Mouse (Mus musculus) forebrain, embryonic 13.5 days (tissue): ENCODE data around the gene Rsg1. TPM values are rescaled to one million over a fixed set of nuclear protein-coding genes. Genes with fewer than 3 reads are reported as not detected.

Experiments used
- ATAC-seq: fragments of 200-750 bp; cut with Nextera tagmentation; 2 replicates; pipeline ENCODE4 v1.8.0; 2017
- H3K27ac ChIP-seq: fragments of 300-500 bp; sonication (generic); 2 replicates; pipeline ENCODE4 v1.5.1; 2015; ENCODE audit warnings: inconsistent platforms, mild to moderate bottlenecking, moderate library complexity
- H3K27me3 ChIP-seq: fragments of 300-500 bp; sonication (generic); 2 replicates; pipeline ENCODE4 v1.6.1; 2015; ENCODE audit warnings: mild to moderate bottlenecking, inconsistent platforms
- H3K36me3 ChIP-seq: fragments of 300-500 bp; sonication (generic); 2 replicates; pipeline ENCODE4 v1.6.1; 2015; ENCODE audit warnings: mild to moderate bottlenecking, inconsistent platforms; ENCODE audit not compliant: poor library complexity, severe bottlenecking
- H3K4me1 ChIP-seq: fragments of 300-500 bp; sonication (generic); 2 replicates; pipeline ENCODE4 v1.6.1; 2015; ENCODE audit warnings: inconsistent platforms
- H3K4me2 ChIP-seq: fragments of 300-500 bp; sonication (generic); 2 replicates; pipeline ENCODE4 v1.6.1; 2015; ENCODE audit warnings: inconsistent platforms, mild to moderate bottlenecking, moderate library complexity
- H3K4me3 ChIP-seq: fragments of 300-500 bp; sonication (generic); 2 replicates; pipeline ENCODE4 v1.5.1; 2015; ENCODE audit warnings: mild to moderate bottlenecking, inconsistent platforms
- H3K9ac ChIP-seq: fragments of 300-500 bp; sonication (generic); 2 replicates; pipeline ENCODE4 v1.6.1; 2015; ENCODE audit warnings: mild to moderate bottlenecking, inconsistent platforms
- H3K9me3 ChIP-seq: fragments of 300-500 bp; sonication (generic); replicated peaks from 2 replicates; pipeline ENCODE4 v1.6.1; 2016; ENCODE audit warnings: inconsistent platforms
- WGBS: fragments of 180-500 bp; shearing (Covaris S2); methylation state at CpG from one replicate; pipeline ENCODE4 v1.1.7; 2015; 5-methylcytosine and 5-hydroxymethylcytosine counted together
- polyA plus RNA-seq: library from polyadenylated mRNA; unstranded; fragments of >200 nt; fragmentation: Nextera tagmentation; extraction: Ambion mirVana; gene quantifications from 2 replicates; pipeline ENCODE4 v1.2.1, GENCODE M21; 2015

Gene Rsg1
- polyA plus RNA-seq, 1 experiment from 2014 or later: 6.1 TPM

- no peaks in the 10 kb centered on the region for H3K9me3 ChIP-seq
- H3K4me3 ChIP-seq: no peak overlapping the region
- no peaks in the 10 kb centered on the region for H3K36me3 ChIP-seq
- no peak overlapping the region for H3K4me2 ChIP-seq
- peaks cover 28% of the 10 kb centered on the region for H3K27me3 ChIP-seq
- no peak overlapping the region for H3K9ac ChIP-seq
- H3K4me1 ChIP-seq: peaks cover 22% of the 10 kb centered on the region
- 69% methylated on average over 2 of the region's 2 CpGs for WGBS
- ATAC-seq: no peak
- H3K27ac ChIP-seq: no peak overlapping the region
These were observed 38.9 kb downstream of the Rsg1 start for GRCm38 (mm10) chr4:141252641-141253040.

GRCm38 (mm10) chr4:141254234-141254633 is 40.5 kb downstream of the Rsg1 start:
- no peaks in the 10 kb centered on the region for H3K36me3 ChIP-seq
- H3K4me3 ChIP-seq: no peak overlapping the region
- H3K4me2 ChIP-seq: no peak overlapping the region
- no peak for ATAC-seq
- peaks cover 9% of the 10 kb centered on the region for H3K4me1 ChIP-seq
- no peak overlapping the region for H3K27ac ChIP-seq
- H3K9ac ChIP-seq: no peak overlapping the region
- no peaks in the 10 kb centered on the region for H3K9me3 ChIP-seq
- H3K27me3 ChIP-seq: peaks cover 12% of the 10 kb centered on the region
- WGBS: 73% methylated on average over 16 of the region's 16 CpGs

- Histone ChIP-seq H3K4me3 (no peak overlapping the region), H3K4me2 (no peak overlapping the region), H3K36me3 (no peaks in the 10 kb centered on the region), H3K27ac (no peak overlapping the region), H3K9me3 (no peaks in the 10 kb centered on the region), H3K9ac (no peak overlapping the region), H3K27me3 (no peaks in the 10 kb centered on the region; the same call in 1 of the 2 replicates), H3K4me1 (peaks cover 14% of the 10 kb centered on the region)
- ATAC-seq: no peak
- WGBS: 64% methylated on average over 5 of the region's 5 CpGs
These were observed 43.7 kb downstream of the Rsg1 start for GRCm38 (mm10) chr4:141257440-141257839.

- 82% methylated on average over 12 of the region's 12 CpGs for WGBS
- ATAC-seq: no peak
These were observed 45.7 kb downstream of the Rsg1 start for GRCm38 (mm10) chr4:141259413-141259812.

GRCm38 (mm10) chr4:141260007-141260723 is 46.4 kb downstream of the Rsg1 start:
- H3K4me1 ChIP-seq: peaks cover 5% of the 10 kb centered on the region; the same call in 1 of the 2 replicates
- WGBS: 57% methylated on average over 16 of the region's 16 CpGs
- ATAC-seq: peak; percentile 53; the same call in 1 of the 2 replicates
- peak overlapping the region; percentile 29 for H3K4me2 ChIP-seq
- H3K36me3 ChIP-seq: no peaks in the 10 kb centered on the region
- H3K27ac ChIP-seq: no peak overlapping the region
- no peak overlapping the region for H3K9ac ChIP-seq
- no peaks in the 10 kb centered on the region for H3K9me3 ChIP-seq
- H3K27me3 ChIP-seq: no peaks in the 10 kb centered on the region
- no peak overlapping the region for H3K4me3 ChIP-seq

More at GRCm38 (mm10) chr4:141259413-141259812, 45.7 kb downstream of the Rsg1 start:
- Histone ChIP-seq H3K9me3 (no peaks in the 10 kb centered on the region), H3K27me3 (no peaks in the 10 kb centered on the region), H3K4me2 (no peak overlapping the region), H3K9ac (no peak overlapping the region), H3K27ac (no peak overlapping the region; the same call in 1 of the 2 replicates), H3K4me3 (no peak overlapping the region), H3K36me3 (no peaks in the 10 kb centered on the region), H3K4me1 (peaks cover 9% of the 10 kb centered on the region)

- Histone ChIP-seq H3K4me2 (no peak overlapping the region), H3K4me3 (no peak overlapping the region), H3K4me1 (peaks cover 5% of the 10 kb centered on the region; the same call in 1 of the 2 replicates), H3K9ac (no peak overlapping the region), H3K27ac (no peak overlapping the region), H3K36me3 (no peaks in the 10 kb centered on the region), H3K27me3 (no peaks in the 10 kb centered on the region), H3K9me3 (peaks cover 4% of the 10 kb centered on the region; the same call in 1 of the 2 replicates)
- no peak for ATAC-seq
- WGBS: 79% methylated on average over 10 of the region's 10 CpGs
These were observed 49.3 kb downstream of the Rsg1 start for GRCm38 (mm10) chr4:141262906-141263637.

GRCm38 (mm10) chr4:141265979-141266637 is 52.4 kb downstream of the Rsg1 start:
- no peak overlapping the region for H3K27ac ChIP-seq
- no peaks in the 10 kb centered on the region for H3K4me1 ChIP-seq
- H3K4me2 ChIP-seq: no peak overlapping the region
- H3K9me3 ChIP-seq: peaks cover 4% of the 10 kb centered on the region; the same call in 1 of the 2 replicates
- no peak overlapping the region for H3K9ac ChIP-seq
- 86% methylated on average over 3 of the region's 3 CpGs for WGBS
- H3K36me3 ChIP-seq: no peaks in the 10 kb centered on the region
- H3K27me3 ChIP-seq: no peaks in the 10 kb centered on the region
- no peak for ATAC-seq
- no peak overlapping the region for H3K4me3 ChIP-seq

GRCm38 (mm10) chr4:141267250-141267649 is 53.5 kb downstream of the Rsg1 start:
- Histone ChIP-seq H3K36me3 (no peaks in the 10 kb centered on the region), H3K27ac (no peak overlapping the region), H3K27me3 (0 out of 2 replicates have a peak, but pooled peaks cover 5% of the 10 kb centered on the region), H3K4me2 (no peak overlapping the region), H3K4me3 (no peak overlapping the region), H3K9me3 (peaks cover 4% of the 10 kb centered on the region; the same call in 1 of the 2 replicates), H3K4me1 (no peaks in the 10 kb centered on the region), H3K9ac (no peak overlapping the region)
- 80% methylated on average over 3 of the region's 3 CpGs for WGBS
- ATAC-seq: no peak

GRCm38 (mm10) chr4:141267837-141268236 is 54.1 kb downstream of the Rsg1 start:
- 0 out of 2 replicates have a peak, but pooled peaks cover 9% of the 10 kb centered on the region for H3K27me3 ChIP-seq
- 0 out of 2 replicates have a peak, but pooled peaks have one; percentile 53 for ATAC-seq
- H3K9me3 ChIP-seq: peaks cover 4% of the 10 kb centered on the region; the same call in 1 of the 2 replicates
- no peak overlapping the region for H3K4me3 ChIP-seq
- 39% methylated on average over 9 of the region's 9 CpGs for WGBS
- no peaks in the 10 kb centered on the region for H3K4me1 ChIP-seq
- H3K4me2 ChIP-seq: no peak overlapping the region
- no peaks in the 10 kb centered on the region for H3K36me3 ChIP-seq
- H3K27ac ChIP-seq: no peak overlapping the region
- no peak overlapping the region for H3K9ac ChIP-seq

- H3K4me2 ChIP-seq: no peak overlapping the region
- ATAC-seq: no peak
- 0 out of 2 replicates have a peak, but pooled peaks cover 10% of the 10 kb centered on the region for H3K27me3 ChIP-seq
- H3K27ac ChIP-seq: no peak overlapping the region
- H3K4me1 ChIP-seq: no peaks in the 10 kb centered on the region; the same call in 1 of the 2 replicates
- H3K9ac ChIP-seq: no peak overlapping the region
- no peak overlapping the region for H3K4me3 ChIP-seq
- 81% methylated on average over 4 of the region's 4 CpGs for WGBS
- no peaks in the 10 kb centered on the region for H3K36me3 ChIP-seq
- H3K9me3 ChIP-seq: peaks cover 4% of the 10 kb centered on the region; the same call in 1 of the 2 replicates
These were observed 54.6 kb downstream of the Rsg1 start for GRCm38 (mm10) chr4:141268350-141268749.

GRCm38 (mm10) chr4:141269080-141269479 is 55.3 kb downstream of the Rsg1 start:
- H3K36me3 ChIP-seq: no peaks in the 10 kb centered on the region
- WGBS: 87% methylated on average over 6 of the region's 6 CpGs
- H3K27ac ChIP-seq: no peak overlapping the region
- ATAC-seq: no peak
- no peak overlapping the region for H3K4me3 ChIP-seq
- no peak overlapping the region for H3K9ac ChIP-seq
- peaks cover 4% of the 10 kb centered on the region; the same call in 1 of the 2 replicates for H3K9me3 ChIP-seq
- H3K4me2 ChIP-seq: no peak overlapping the region
- H3K27me3 ChIP-seq: 0 out of 2 replicates have a peak, but pooled peaks cover 10% of the 10 kb centered on the region
- no peaks in the 10 kb centered on the region; the same call in 1 of the 2 replicates for H3K4me1 ChIP-seq
